Mouse (Mus musculus) heart, adult 2 months (tissue): Measurements from ENCODE around the gene Slc12a8.

ENCODE experiments used
- CTCF ChIP-seq: fragments of 200-600 bp; IDR thresholded peaks from 2 replicates; pipeline ENCODE4 v1.8.1; 2022; ENCODE audit warnings: antibody characterized with exemption, mild to moderate bottlenecking, moderate library complexity
- EP300 ChIP-seq: fragments of 200-500 bp; IDR thresholded peaks from 2 replicates; pipeline ENCODE4 v1.6.1; 2011; ENCODE audit warnings: low read depth, low read length, control low read depth; ENCODE audit not compliant: insufficient read depth

GRCm38 (mm10) chr16:33673530-33674109, 156.5 kb downstream of the Slc12a8 start:
- TF ChIP-seq CTCF: no peak
- peak; percentile 62; the same call in 1 of the 2 replicates for TF ChIP-seq EP300
